Mouse (Mus musculus): ENCODE results near the gene 4930524J08Rik.

4930524J08Rik gene

DNA sequence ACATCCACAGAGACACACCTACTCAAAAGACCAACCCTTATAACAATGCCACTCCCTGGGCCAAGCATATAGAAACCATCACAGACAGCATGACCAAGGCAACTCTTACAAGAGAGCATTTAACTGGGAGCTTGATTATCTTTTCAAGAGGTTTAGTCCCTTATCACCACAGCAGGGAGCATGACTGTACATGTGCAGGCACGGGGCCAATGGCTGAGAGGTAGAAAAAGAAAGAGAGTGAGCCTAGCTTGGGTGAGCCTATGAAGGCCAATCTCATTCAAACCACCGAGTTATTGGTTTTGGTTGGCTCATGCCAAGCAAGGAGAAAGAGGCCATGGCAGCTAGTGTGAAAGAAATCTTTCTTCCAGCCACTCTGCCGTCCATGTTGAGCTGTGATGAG, 26.6 kb downstream of the 4930524J08Rik start:
- no peak for ATAC-seq (ENCODE audit: low TSS enrichment)

DNA sequence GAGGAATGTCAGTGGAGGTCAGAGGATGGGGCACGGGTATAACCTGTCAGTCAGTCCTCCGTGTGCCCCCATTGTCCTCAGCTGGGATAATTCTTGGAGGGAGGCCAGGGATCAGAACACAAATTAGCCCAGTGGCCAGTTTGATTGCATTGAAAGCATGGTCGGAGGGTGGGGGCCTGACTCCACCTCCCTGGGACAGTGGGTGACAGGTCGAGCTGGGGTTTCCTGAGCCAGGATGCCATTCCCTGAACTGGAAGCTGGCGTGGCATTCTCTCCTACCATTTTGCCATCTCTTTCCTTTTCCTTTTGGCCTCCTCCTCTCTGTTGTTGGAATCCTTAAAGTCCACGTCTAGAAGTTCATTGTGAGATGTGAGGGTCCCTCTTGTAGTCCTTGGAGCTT, 27.0 kb downstream of the 4930524J08Rik start:
- ATAC-seq (ENCODE audit: low TSS enrichment): no peak

DNA sequence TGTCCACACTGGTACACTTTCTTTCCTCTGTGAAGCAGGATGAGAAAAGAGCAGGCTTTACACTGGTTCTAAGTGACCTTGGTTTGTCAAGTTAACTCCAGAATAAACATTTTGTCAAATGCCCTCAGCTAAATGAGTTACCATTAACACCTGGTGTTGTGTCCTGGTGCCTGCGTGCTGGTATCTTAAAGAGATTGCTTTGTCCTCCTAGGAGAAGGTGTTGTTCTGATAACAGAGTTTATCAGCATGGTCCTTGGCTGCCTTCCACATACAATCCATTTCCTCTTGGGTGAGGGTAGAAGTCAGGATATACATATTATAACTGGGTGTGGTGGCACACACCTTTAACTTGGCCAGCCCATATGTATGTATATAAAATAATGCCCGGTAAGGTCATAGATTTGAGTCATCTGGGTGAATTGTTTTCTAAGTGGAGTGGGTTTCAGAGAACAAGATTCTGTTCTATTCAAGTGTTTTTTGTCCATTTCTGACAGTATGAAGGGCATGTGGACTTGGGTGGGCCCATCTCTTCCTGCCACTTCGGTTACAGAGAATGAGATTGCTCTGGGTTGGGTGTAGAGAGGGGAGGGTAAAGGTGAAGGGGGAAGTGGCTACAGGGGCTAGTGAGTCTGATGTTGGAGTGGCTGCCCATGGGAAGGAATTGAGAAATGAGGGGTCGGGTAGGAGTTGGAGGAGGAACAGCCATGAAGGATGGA, 27.6 kb downstream of the 4930524J08Rik start:
- no peak for ATAC-seq (ENCODE audit: low TSS enrichment)

DNA sequence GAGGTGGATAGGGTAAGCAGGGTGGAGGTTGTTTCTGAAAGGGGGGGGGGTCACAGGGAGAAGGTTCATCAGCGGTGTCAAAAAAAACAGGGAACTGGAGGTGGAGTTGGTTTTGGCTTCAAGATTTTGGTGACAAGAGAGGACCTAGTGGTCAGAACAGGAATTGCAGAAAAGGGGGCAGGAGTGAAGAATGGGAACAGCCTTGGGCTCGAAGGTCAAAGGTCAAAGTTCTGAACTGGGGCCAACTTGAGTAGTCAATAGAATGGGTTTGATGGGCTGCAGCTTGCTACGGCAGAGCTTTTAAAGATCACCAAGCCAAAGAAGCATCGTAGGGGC, 28.1 kb downstream of the 4930524J08Rik start:
- ATAC-seq (ENCODE audit: low TSS enrichment): no peak

DNA sequence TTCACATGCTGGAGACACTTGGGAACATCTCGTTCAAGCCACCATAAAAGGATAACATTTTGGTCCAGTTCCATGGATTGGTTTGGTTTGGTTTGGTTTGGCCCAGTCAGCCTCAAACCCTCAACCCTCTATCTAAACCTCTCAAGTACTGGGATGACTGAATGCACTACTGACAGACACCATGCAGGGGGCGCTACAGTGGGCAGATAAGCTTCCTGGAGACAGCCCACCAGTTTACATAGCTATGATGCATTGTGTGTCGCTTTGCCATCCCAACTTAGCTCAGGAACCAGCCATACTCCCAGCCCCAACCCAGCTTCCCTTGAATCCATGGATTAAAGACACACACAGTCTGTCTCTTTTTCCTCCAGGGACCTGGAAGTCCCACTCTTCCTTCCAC, 29.6 kb downstream of the 4930524J08Rik start:
- no peak for ATAC-seq (ENCODE audit: low TSS enrichment)

DNA sequence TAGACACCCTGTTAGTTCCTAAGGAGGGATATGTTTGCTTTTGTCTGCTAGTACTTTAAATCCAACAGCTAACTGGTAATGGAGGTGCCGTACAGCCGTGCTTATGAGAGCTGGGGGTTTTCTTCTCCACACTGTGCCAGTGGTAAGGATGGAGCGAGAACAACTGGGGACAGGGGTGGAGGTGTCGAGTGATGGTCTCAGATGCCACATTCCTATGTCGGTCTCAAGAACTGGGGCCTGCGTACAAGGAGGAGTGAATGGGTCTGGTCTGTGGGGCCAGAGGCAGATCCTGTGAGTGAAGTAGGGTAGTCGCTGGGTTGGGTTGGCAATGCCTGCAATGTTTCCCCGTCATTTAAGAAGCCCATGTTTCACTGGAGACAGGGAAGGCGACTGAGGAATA, 33.7 kb downstream of the 4930524J08Rik start:
- no peak for ATAC-seq (ENCODE audit: low TSS enrichment)

DNA sequence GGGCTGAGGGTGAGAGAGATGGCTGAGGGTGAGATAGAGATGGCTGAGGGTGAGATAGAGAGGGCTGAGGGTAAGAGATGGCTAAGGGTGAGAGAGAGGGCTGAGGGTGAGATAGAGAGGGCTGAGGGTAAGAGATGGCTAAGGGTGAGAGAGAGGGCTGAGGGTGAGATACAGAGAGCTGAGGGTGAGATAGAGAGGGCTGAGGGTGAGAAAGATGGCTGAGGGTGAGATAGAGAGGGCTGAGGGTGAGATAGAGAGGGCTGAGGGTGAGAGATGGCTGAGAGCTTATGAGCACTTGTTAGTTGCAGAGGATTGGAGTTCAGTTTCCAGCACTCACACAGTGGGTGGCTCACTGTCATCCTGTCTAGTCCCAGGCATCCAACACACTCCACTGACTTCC, 41.2 kb downstream of the 4930524J08Rik start:
- ATAC-seq (ENCODE audit: low TSS enrichment): no peak

DNA sequence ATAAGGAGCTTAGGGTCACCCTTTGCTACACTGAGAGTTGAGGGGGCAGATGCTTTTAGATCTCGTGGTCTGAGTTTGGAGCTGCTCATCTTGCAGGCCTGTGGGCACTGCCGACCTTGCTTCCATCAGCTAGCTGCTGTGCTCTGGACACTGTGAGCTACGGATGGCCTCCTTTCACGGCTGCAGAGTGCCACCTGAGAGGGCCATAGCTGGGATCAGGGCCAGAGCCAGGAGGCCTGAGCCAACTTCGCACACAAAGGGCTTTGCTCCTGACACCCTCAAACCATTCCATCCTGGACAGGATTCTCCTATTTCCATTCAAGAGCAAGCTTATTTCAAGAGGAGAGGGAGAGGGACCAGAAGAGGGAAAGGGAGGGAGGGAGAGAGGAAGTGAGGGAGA, 45.5 kb downstream of the 4930524J08Rik start:
- no peak for ATAC-seq (ENCODE audit: low TSS enrichment)

DNA sequence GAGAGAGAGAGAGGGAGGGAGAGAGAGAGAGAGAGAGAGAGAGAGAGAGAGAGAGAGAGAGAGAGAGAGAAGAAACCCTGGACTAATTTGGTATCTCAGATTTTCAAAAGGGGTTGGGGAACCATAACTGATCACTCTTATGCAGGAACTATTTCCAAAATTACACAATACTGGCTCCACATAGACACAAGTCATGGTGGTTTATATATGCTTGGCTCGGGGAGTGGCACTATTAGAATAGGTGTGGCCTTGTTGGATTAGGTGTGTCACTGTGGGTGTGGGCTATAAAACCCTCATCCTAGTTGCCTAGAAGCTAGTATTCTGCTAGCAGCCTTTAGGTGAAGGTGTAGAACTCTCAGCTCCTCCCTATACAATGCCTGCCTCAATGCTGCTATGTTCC, 46.0 kb downstream of the 4930524J08Rik start:
- no peak for ATAC-seq (ENCODE audit: low TSS enrichment)
